Comparison of ENCODE assay signal across 8 mouse cellular contexts in genomic region chr9:109095137-109095982, GRCm38 (mm10). TPM values are rescaled to one million over a fixed set of nuclear protein-coding genes. Genes with fewer than 3 reads are reported as not detected.
DNase-seq lines count a peak whose midpoint lies in the region; ATAC-seq lines count a peak whose summit lies in the region.

Gene Plxnb1 (plus strand): TSS chr9:109095389.

- H3K4me2 ChIP-seq in embryonic facial prominence, embryonic 14.5 days (ENCODE audit: low read depth, low read length) = peak within 1 kb of the TSS; percentile 85
- H3K4me2 ChIP-seq in heart, embryonic 15.5 days = peak within 1 kb of the TSS; percentile 82
- H3K4me2 ChIP-seq in liver, embryonic 15.5 days = peak within 1 kb of the TSS; percentile 62
- peak within 1 kb of the TSS; percentile 88 for H3K4me2 ChIP-seq in neural tube, embryonic 12.5 days (replicated peaks)

- no peaks in the 10 kb centered on the region for H3K27me3 ChIP-seq in embryonic facial prominence, embryonic 14.5 days (replicated peaks; ENCODE audit: control insufficient read depth, insufficient read depth, low read length)
- H3K27me3 ChIP-seq in heart, embryonic 15.5 days = no peaks in the 10 kb centered on the region
- H3K27me3 ChIP-seq in liver, embryonic 15.5 days = peaks cover 58% of the 10 kb centered on the region
- no peaks in the 10 kb centered on the region for H3K27me3 ChIP-seq in neural tube, embryonic 12.5 days (replicated peaks)

- H3K4me3 ChIP-seq in embryonic facial prominence, embryonic 14.5 days (ENCODE audit: low read depth, low read length) = peak within 1 kb of the TSS; percentile 77
- peak within 1 kb of the TSS; percentile 76 for H3K4me3 ChIP-seq in heart, embryonic 15.5 days
- H3K4me3 ChIP-seq in liver, embryonic 15.5 days (replicated peaks) = peak within 1 kb of the TSS; percentile 57
- H3K4me3 ChIP-seq in neural tube, embryonic 12.5 days = peak within 1 kb of the TSS; percentile 72

- peak within 1 kb of the TSS; percentile 100 for H3K27ac ChIP-seq in embryonic facial prominence, embryonic 14.5 days (replicated peaks; ENCODE audit: low read depth, low read length)
- H3K27ac ChIP-seq in heart, embryonic 15.5 days = peak within 1 kb of the TSS; percentile 98
- peak within 1 kb of the TSS; percentile 81 for H3K27ac ChIP-seq in liver, embryonic 15.5 days (replicated peaks)
- peak within 1 kb of the TSS; percentile 100 for H3K27ac ChIP-seq in neural tube, embryonic 12.5 days

- peak; percentile 66 for ATAC-seq in embryonic facial prominence, embryonic 14.5 days (ENCODE audit: low read depth)
- peak; percentile 28 for ATAC-seq in heart, embryonic 15.5 days (replicated peaks; ENCODE audit: insufficient number of reproducible peaks, insufficient read depth, low FRiP score, low read depth)
- ATAC-seq in liver, embryonic 15.5 days (ENCODE audit: insufficient read depth) = peak; percentile 16; the same call in 1 of the 2 replicates
- peak; percentile 71 for ATAC-seq in neural tube, embryonic 12.5 days (ENCODE audit: low FRiP score, low read depth)

- peaks cover 28% of the 10 kb centered on the region for H3K36me3 ChIP-seq in embryonic facial prominence, embryonic 14.5 days (ENCODE audit: control insufficient read depth, insufficient read depth, low read length)
- H3K36me3 ChIP-seq in heart, embryonic 15.5 days = peaks cover 14% of the 10 kb centered on the region
- peaks cover 14% of the 10 kb centered on the region for H3K36me3 ChIP-seq in liver, embryonic 15.5 days (replicated peaks)
- H3K36me3 ChIP-seq in neural tube, embryonic 12.5 days = peaks cover 34% of the 10 kb centered on the region

- peak; percentile 81 for DNase-seq in CD4-positive, CD25-positive, alpha-beta regulatory T cell, adult 2 months (ENCODE audit: low read depth, low spot score)
- peak; percentile 83 to 89 for DNase-seq in adrenal gland, postnatal 36 days
- peak; percentile 94 for DNase-seq in embryonic facial prominence, embryonic 14.5 days (ENCODE audit: low spot score)
- DNase-seq in kidney, postnatal 25 days = peak; percentile 69 to 85
- peak; percentile 68 for DNase-seq in thymus, postnatal 0 days (ENCODE audit: low spot score)

- under 1% methylated on average over 22 of the region's 102 CpGs for WGBS in embryonic facial prominence, embryonic 14.5 days
- WGBS in heart, embryonic 15.5 days = under 1% methylated on average over 98 of the region's 102 CpGs
- under 1% methylated on average over 100 of the region's 102 CpGs for WGBS in liver, embryonic 15.5 days (ENCODE audit: insufficient replicate concordance)
- under 1% methylated on average over 93 of the region's 102 CpGs for WGBS in neural tube, embryonic 12.5 days

- no peaks in the 10 kb centered on the region for H3K9me3 ChIP-seq in embryonic facial prominence, embryonic 14.5 days (ENCODE audit: control insufficient read depth, low read length)
- H3K9me3 ChIP-seq in heart, embryonic 15.5 days (replicated peaks) = no peaks in the 10 kb centered on the region
- H3K9me3 ChIP-seq in liver, embryonic 15.5 days (replicated peaks) = no peaks in the 10 kb centered on the region
- H3K9me3 ChIP-seq in neural tube, embryonic 12.5 days = no peaks in the 10 kb centered on the region

- H3K9ac ChIP-seq in embryonic facial prominence, embryonic 14.5 days (ENCODE audit: low read depth, low read length) = peak within 1 kb of the TSS; percentile 97
- peak within 1 kb of the TSS; percentile 84 for H3K9ac ChIP-seq in heart, embryonic 15.5 days
- H3K9ac ChIP-seq in liver, embryonic 15.5 days = peak within 1 kb of the TSS; percentile 45
- H3K9ac ChIP-seq in neural tube, embryonic 12.5 days = peak within 1 kb of the TSS; percentile 93

- peaks cover 41% of the 10 kb centered on the region for H3K4me1 ChIP-seq in embryonic facial prominence, embryonic 14.5 days (ENCODE audit: control insufficient read depth, insufficient read depth, low read length)
- H3K4me1 ChIP-seq in heart, embryonic 15.5 days (replicated peaks) = peaks cover 58% of the 10 kb centered on the region
- peaks cover 38% of the 10 kb centered on the region for H3K4me1 ChIP-seq in liver, embryonic 15.5 days (replicated peaks)
- peaks cover 53% of the 10 kb centered on the region for H3K4me1 ChIP-seq in neural tube, embryonic 12.5 days

RNA-seq across cellular contexts. Expression of gene Plxnb1, which starts in this region (rescaled TPM):
- 100 to 1,000 TPM in 1 of 2 experiments, 10 to 100 TPM in 1; 82.7 to 123 TPM for total RNA-seq in adrenal gland, postnatal 36 days (2021)
- polyA plus RNA-seq in embryonic facial prominence, embryonic 14.5 days (2014; fragmentation: Nextera tagmentation; extraction: Ambion mirVana) = 9.1 and 9.7 TPM in 2 replicates
- polyA plus RNA-seq in heart, embryonic 15.5 days (2015; fragmentation: Nextera tagmentation; extraction: Ambion mirVana) = 6.3 and 10.3 TPM in 2 replicates
- polyA plus RNA-seq in liver, embryonic 15.5 days (2015; fragmentation: Nextera tagmentation; extraction: Ambion mirVana) = 3.5 and 5.8 TPM in 2 replicates
- 33.3 and 38.3 TPM in 2 replicates for polyA plus RNA-seq in neural tube, embryonic 12.5 days (2016; fragmentation: Nextera tagmentation; extraction: Ambion mirVana)
- polyA plus RNA-seq in thymus, postnatal 0 days (2015; fragmentation: Nextera tagmentation; extraction: Ambion mirVana) = 3.3 and 3.8 TPM in 2 replicates

Comparison
In these comparisons a context has a peak if more than half of its experiments do, and no peak if none do; other contexts are left out.
1. Peak in every context shown above with its lines: DNase-seq, ATAC-seq, H3K4me3 ChIP-seq and H3K27ac ChIP-seq.
2. ATAC-seq: peak in every context shown above with its lines; median percentile 71 in neural tube, embryonic 12.5 days; 66 in embryonic facial prominence, embryonic 14.5 days; 28 in heart, embryonic 15.5 days; 16 in liver, embryonic 15.5 days.
3. H3K9ac ChIP-seq: peak in every context shown above with its lines; median percentile 97 in embryonic facial prominence, embryonic 14.5 days; 93 in neural tube, embryonic 12.5 days; 84 in heart, embryonic 15.5 days; 45 in liver, embryonic 15.5 days.